Mouse (Mus musculus) limb, embryonic 14.5 days (tissue): ENCODE measurements around the gene Trp53i11. TPM values are rescaled to one million over a fixed set of nuclear protein-coding genes. Genes with fewer than 3 reads are reported as not detected.

Experiments
- ATAC-seq: fragments of 200-750 bp; cut with Nextera tagmentation; 2 replicates; pipeline ENCODE4 v1.8.0; 2017; ENCODE audit warnings: low read depth, moderate number of reproducible peaks, moderate TSS enrichment; ENCODE audit not compliant: low FRiP score
- DNase-seq: peaks from one replicate; pipeline ENCODE4 v3.0.0-alpha.2; 2015; ENCODE audit warnings: low spot score
- H3K27ac ChIP-seq: fragments of 300-500 bp; sonication (generic); replicated peaks from 2 replicates; pipeline ENCODE4 v1.5.1; 2014; ENCODE audit warnings: low read depth, mild to moderate bottlenecking, low read length, moderate library complexity, mixed read lengths
- H3K27me3 ChIP-seq: fragments of 300-500 bp; sonication (generic); 2 replicates; pipeline ENCODE4 v1.6.1; 2014; ENCODE audit warnings: low read length, mixed read lengths; ENCODE audit not compliant: control insufficient read depth, insufficient read depth
- H3K36me3 ChIP-seq: fragments of 300-500 bp; sonication (generic); 2 replicates; pipeline ENCODE4 v1.6.1; 2014; ENCODE audit warnings: mild to moderate bottlenecking, low read length, moderate library complexity, mixed read lengths; ENCODE audit not compliant: control insufficient read depth, insufficient read depth
- H3K4me1 ChIP-seq: fragments of 300-500 bp; sonication (generic); 2 replicates; pipeline ENCODE4 v1.6.1; 2014; ENCODE audit warnings: antibody characterized with exemption, low read length, mixed read lengths; ENCODE audit not compliant: control insufficient read depth, insufficient read depth
- H3K4me2 ChIP-seq: fragments of 300-500 bp; sonication (generic); replicated peaks from 2 replicates; pipeline ENCODE4 v1.6.1; 2014; ENCODE audit warnings: low read depth, mild to moderate bottlenecking, low read length, moderate library complexity; ENCODE audit not compliant: severe bottlenecking
- H3K4me3 ChIP-seq: fragments of 300-500 bp; sonication (generic); replicated peaks from 2 replicates; pipeline ENCODE4 v1.5.1; 2014; ENCODE audit warnings: low read length
- H3K9ac ChIP-seq: fragments of 300-500 bp; sonication (generic); 2 replicates; pipeline ENCODE4 v1.6.1; 2014; ENCODE audit warnings: mild to moderate bottlenecking, low read depth, low read length, moderate library complexity; ENCODE audit not compliant: severe bottlenecking
- H3K9me3 ChIP-seq: fragments of 300-500 bp; sonication (generic); 2 replicates; pipeline ENCODE4 v1.6.1; 2016; ENCODE audit warnings: low read length; ENCODE audit not compliant: control insufficient read depth
- POLR2A ChIP-seq: fragments of 200-500 bp; IDR thresholded peaks from 2 replicates; pipeline ENCODE4 v1.8.0; 2012; ENCODE audit warnings: inconsistent platforms, mild to moderate bottlenecking, moderate library complexity, borderline replicate concordance; ENCODE audit not compliant: insufficient read depth, insufficient read length; ENCODE audit errors: extremely low read depth
- WGBS: fragments of 180-500 bp; shearing (Covaris S2); extraction: QIAGEN DNeasy Blood & Tissue Kit; methylation state at CpG from one replicate; pipeline ENCODE4 v1.1.7; 2014; 5-methylcytosine and 5-hydroxymethylcytosine counted together
- polyA plus RNA-seq, 2 experiments: library from polyadenylated mRNA; depleted of rRNA in 1 of 2; stranded (reverse) in 1 of 2; unstranded in 1 of 2; fragments of >200 nt; fragmentation: Nextera tagmentation in 1 of 2; extraction: Ambion mirVana in 1 of 2; gene quantifications; 2 replicates each; pipeline versions ENCODE4 v1.2.1 to v1.2.3; 2012 to 2014

The Trp53i11 gene
- polyA plus RNA-seq, 2 experiments = 26.6 to 30.5 TPM

GRCm38 (mm10) chr2:93199531-93199974, 12.2 kb downstream of the Trp53i11 start:
- 41% methylated on average over 13 of the region's 13 CpGs for WGBS
- Histone ChIP-seq H3K9ac (no peak overlapping the region), H3K9me3 (no peaks in the 10 kb centered on the region), H3K4me2 (no peak overlapping the region), H3K4me3 (no peak overlapping the region), H3K36me3 (no peaks in the 10 kb centered on the region), H3K4me1 (no peaks in the 10 kb centered on the region), H3K27me3 (no peaks in the 10 kb centered on the region), H3K27ac (no peak overlapping the region)
- DNase-seq (no peak), ATAC-seq (peak; percentile 13; the same call in 1 of the 2 replicates)
- TF ChIP-seq POLR2A = no peak

- H3K4me1 ChIP-seq = no peaks in the 10 kb centered on the region
- DNase-seq = no peak
- TF ChIP-seq POLR2A = no peak
- no peak overlapping the region for H3K9ac ChIP-seq
- no peak overlapping the region for H3K4me2 ChIP-seq
- H3K27ac ChIP-seq = no peak overlapping the region
- WGBS = 65% methylated on average over 10 of the region's 10 CpGs
- 0 out of 2 replicates have a peak, but pooled peaks cover 4% of the 10 kb centered on the region for H3K36me3 ChIP-seq
- no peak overlapping the region for H3K4me3 ChIP-seq
- ATAC-seq = no peak
- no peaks in the 10 kb centered on the region for H3K9me3 ChIP-seq
- H3K27me3 ChIP-seq = no peaks in the 10 kb centered on the region
Observed at GRCm38 (mm10) chr2:93200681-93201340, 13.5 kb downstream of the Trp53i11 start.

GRCm38 (mm10) chr2:93201997-93202396, 14.6 kb downstream of the Trp53i11 start:
- 81% methylated on average over 3 of the region's 3 CpGs for WGBS

GRCm38 (mm10) chr2:93202782-93203181, 15.4 kb downstream of the Trp53i11 start:
- Histone ChIP-seq H3K27ac (no peak overlapping the region), H3K9me3 (no peaks in the 10 kb centered on the region), H3K27me3 (no peaks in the 10 kb centered on the region), H3K4me1 (no peaks in the 10 kb centered on the region), H3K9ac (no peak overlapping the region), H3K36me3 (0 out of 2 replicates have a peak, but pooled peaks cover 4% of the 10 kb centered on the region), H3K4me2 (no peak overlapping the region), H3K4me3 (no peak overlapping the region)
- ATAC-seq (no peak), DNase-seq (no peak)
- no peak for TF ChIP-seq POLR2A
- 20% methylated on average over 1 of the region's 1 CpGs for WGBS

More at GRCm38 (mm10) chr2:93201997-93202396, 14.6 kb downstream of the Trp53i11 start:
- no peak overlapping the region for H3K4me3 ChIP-seq
- H3K4me1 ChIP-seq = no peaks in the 10 kb centered on the region
- no peak for ATAC-seq
- no peak for DNase-seq
- no peak overlapping the region for H3K4me2 ChIP-seq
- H3K27me3 ChIP-seq = no peaks in the 10 kb centered on the region
- 0 out of 2 replicates have a peak, but pooled peaks cover 4% of the 10 kb centered on the region for H3K36me3 ChIP-seq
- no peak overlapping the region for H3K27ac ChIP-seq
- H3K9ac ChIP-seq = no peak overlapping the region
- H3K9me3 ChIP-seq = no peaks in the 10 kb centered on the region
- TF ChIP-seq POLR2A = no peak

- H3K9me3 ChIP-seq = no peaks in the 10 kb centered on the region
- H3K4me3 ChIP-seq = no peak overlapping the region
- 17% methylated on average over 10 of the region's 10 CpGs for WGBS
- H3K27me3 ChIP-seq = no peaks in the 10 kb centered on the region
- peaks cover 4% of the 10 kb centered on the region; the same call in 1 of the 2 replicates for H3K36me3 ChIP-seq
- 0 out of 2 replicates have a peak, but pooled peaks have one; percentile 58 for ATAC-seq
- H3K4me1 ChIP-seq = no peaks in the 10 kb centered on the region
- TF ChIP-seq POLR2A = no peak
- H3K9ac ChIP-seq = no peak overlapping the region
- H3K4me2 ChIP-seq = no peak overlapping the region
- peak; percentile 44 for DNase-seq
- no peak overlapping the region for H3K27ac ChIP-seq
Observed at GRCm38 (mm10) chr2:93203682-93204081, 16.3 kb downstream of the Trp53i11 start.
